Mouse (Mus musculus) limb, embryonic 14.5 days (tissue): ENCODE results near the gene Ccl2. TPM values are rescaled to one million over a fixed set of nuclear protein-coding genes. Genes with fewer than 3 reads are reported as not detected.
A peak's percentile ranks its signal among the peaks of the same experiment; 100 is the strongest.

Source experiments
- ATAC-seq: fragments of 200-750 bp; cut with Nextera tagmentation; 2 replicates; pipeline ENCODE4 v1.8.0; 2017; ENCODE audit warnings: low read depth, moderate number of reproducible peaks, moderate TSS enrichment; ENCODE audit not compliant: low FRiP score
- DNase-seq: peaks from one replicate; pipeline ENCODE4 v3.0.0-alpha.2; 2015; ENCODE audit warnings: low spot score
- H3K27ac ChIP-seq: fragments of 300-500 bp; sonication (generic); replicated peaks from 2 replicates; pipeline ENCODE4 v1.5.1; 2014; ENCODE audit warnings: low read depth, mild to moderate bottlenecking, low read length, moderate library complexity, mixed read lengths
- H3K27me3 ChIP-seq: fragments of 300-500 bp; sonication (generic); 2 replicates; pipeline ENCODE4 v1.6.1; 2014; ENCODE audit warnings: low read length, mixed read lengths; ENCODE audit not compliant: control insufficient read depth, insufficient read depth
- H3K36me3 ChIP-seq: fragments of 300-500 bp; sonication (generic); 2 replicates; pipeline ENCODE4 v1.6.1; 2014; ENCODE audit warnings: mild to moderate bottlenecking, low read length, moderate library complexity, mixed read lengths; ENCODE audit not compliant: control insufficient read depth, insufficient read depth
- H3K4me1 ChIP-seq: fragments of 300-500 bp; sonication (generic); 2 replicates; pipeline ENCODE4 v1.6.1; 2014; ENCODE audit warnings: antibody characterized with exemption, low read length, mixed read lengths; ENCODE audit not compliant: control insufficient read depth, insufficient read depth
- H3K4me2 ChIP-seq: fragments of 300-500 bp; sonication (generic); replicated peaks from 2 replicates; pipeline ENCODE4 v1.6.1; 2014; ENCODE audit warnings: low read depth, mild to moderate bottlenecking, low read length, moderate library complexity; ENCODE audit not compliant: severe bottlenecking
- H3K4me3 ChIP-seq: fragments of 300-500 bp; sonication (generic); replicated peaks from 2 replicates; pipeline ENCODE4 v1.5.1; 2014; ENCODE audit warnings: low read length
- H3K9ac ChIP-seq: fragments of 300-500 bp; sonication (generic); 2 replicates; pipeline ENCODE4 v1.6.1; 2014; ENCODE audit warnings: mild to moderate bottlenecking, low read depth, low read length, moderate library complexity; ENCODE audit not compliant: severe bottlenecking
- H3K9me3 ChIP-seq: fragments of 300-500 bp; sonication (generic); 2 replicates; pipeline ENCODE4 v1.6.1; 2016; ENCODE audit warnings: low read length; ENCODE audit not compliant: control insufficient read depth
- POLR2A ChIP-seq: fragments of 200-500 bp; IDR thresholded peaks from 2 replicates; pipeline ENCODE4 v1.8.0; 2012; ENCODE audit warnings: inconsistent platforms, mild to moderate bottlenecking, moderate library complexity, borderline replicate concordance; ENCODE audit not compliant: insufficient read depth, insufficient read length; ENCODE audit errors: extremely low read depth
- WGBS: fragments of 180-500 bp; shearing (Covaris S2); extraction: QIAGEN DNeasy Blood & Tissue Kit; methylation state at CpG from one replicate; pipeline ENCODE4 v1.1.7; 2014; 5-methylcytosine and 5-hydroxymethylcytosine counted together
- polyA plus RNA-seq, 2 experiments: library from polyadenylated mRNA; depleted of rRNA in 1 of 2; stranded (reverse) in 1 of 2; unstranded in 1 of 2; fragments of >200 nt; fragmentation: Nextera tagmentation in 1 of 2; extraction: Ambion mirVana in 1 of 2; gene quantifications; 2 replicates each; pipeline versions ENCODE4 v1.2.1 to v1.2.3; 2012 to 2014

Ccl2 gene
- polyA plus RNA-seq, 2 experiments = 4.7 to 7.7 TPM

GRCm38 (mm10) chr11:82034446-82034845 is 925 bp upstream of the Ccl2 start:
- Histone ChIP-seq H3K4me1 (peaks cover 28% of the 10 kb centered on the region), H3K36me3 (no peaks in the 10 kb centered on the region), H3K4me2 (no peak overlapping the region), H3K9me3 (no peaks in the 10 kb centered on the region), H3K27me3 (no peaks in the 10 kb centered on the region), H3K27ac (no peak overlapping the region), H3K9ac (no peak overlapping the region), H3K4me3 (no peak overlapping the region)
- TF ChIP-seq POLR2A = no peak
- WGBS = 76% methylated on average over 7 of the region's 7 CpGs
- no peak for ATAC-seq
- no peak for DNase-seq

DNA sequence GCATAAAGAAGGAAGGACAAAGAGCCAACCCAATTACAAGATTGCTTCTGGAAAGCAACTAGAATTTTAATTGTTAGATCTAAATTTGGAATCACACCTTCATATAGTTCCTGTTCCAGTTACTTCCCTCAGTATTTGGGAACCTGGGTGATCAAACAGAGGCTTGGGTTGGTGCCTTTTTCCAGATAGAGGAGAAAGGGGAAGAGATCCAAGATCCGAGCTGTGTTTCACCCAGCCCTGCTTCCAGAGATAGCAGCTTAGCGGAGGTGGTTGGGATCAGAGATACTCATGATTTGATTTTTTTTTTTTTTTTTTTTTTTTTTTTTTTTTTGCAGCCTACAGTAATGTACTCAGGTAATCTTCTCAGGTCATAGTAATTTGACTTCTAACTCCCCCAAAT is 486 bp downstream of the Ccl2 start:
- H3K4me2 ChIP-seq = 0 out of 2 replicates have a peak overlapping the region, but pooled peaks have one; percentile 4
- 87% methylated on average over 2 of the region's 2 CpGs for WGBS
- no peaks in the 10 kb centered on the region for H3K36me3 ChIP-seq
- DNase-seq (no peak), ATAC-seq (no peak)
- no peak for TF ChIP-seq POLR2A
- no peaks in the 10 kb centered on the region for H3K27me3 ChIP-seq
- no peak overlapping the region for H3K9ac ChIP-seq
- H3K4me3 ChIP-seq = no peak overlapping the region
- no peak overlapping the region for H3K27ac ChIP-seq
- peaks cover 28% of the 10 kb centered on the region for H3K4me1 ChIP-seq
- no peaks in the 10 kb centered on the region for H3K9me3 ChIP-seq

DNA sequence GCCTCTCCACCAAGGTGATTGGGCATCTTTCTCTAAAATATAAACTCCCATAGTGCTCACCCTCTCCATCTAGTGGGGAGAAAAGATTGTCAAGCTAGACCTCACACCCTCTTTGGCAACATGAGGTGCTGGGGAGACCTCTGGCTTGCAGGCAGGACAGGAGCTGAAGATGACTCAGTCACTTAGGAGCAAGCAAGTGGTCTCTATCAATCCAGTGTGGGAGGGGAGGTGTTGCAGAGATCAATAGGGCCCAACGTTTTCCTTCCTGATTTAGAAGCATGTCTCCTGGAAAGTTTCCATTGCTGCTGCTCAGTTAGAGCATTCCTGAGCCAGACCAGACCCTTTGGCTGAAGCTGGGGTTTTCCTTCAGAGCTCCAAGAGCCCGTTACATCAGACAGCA is 3.2 kb downstream of the Ccl2 start, which contains the start of gene Gm17268:
Gene Gm17268, minus strand, starts transcription at position 28 of the 400 bp plus-strand sequence.
- DNase-seq = peak; percentile 74

GRCm38 (mm10) chr11:82039132-82039660 is 3.8 kb downstream of the Ccl2 start:
- DNase-seq (no peak), ATAC-seq (no peak)
- no peak overlapping the region for H3K9ac ChIP-seq
- H3K4me1 ChIP-seq = peaks cover 8% of the 10 kb centered on the region
- WGBS = 54% methylated on average over 3 of the region's 3 CpGs
- no peaks in the 10 kb centered on the region for H3K9me3 ChIP-seq
- H3K4me2 ChIP-seq = no peak overlapping the region
- no peak for TF ChIP-seq POLR2A
- H3K36me3 ChIP-seq = no peaks in the 10 kb centered on the region
- no peak overlapping the region for H3K4me3 ChIP-seq
- H3K27ac ChIP-seq = no peak overlapping the region
- H3K27me3 ChIP-seq = no peaks in the 10 kb centered on the region

More for the DNA sequence above, 3.2 kb downstream of the Ccl2 start, which contains the start of gene Gm17268:
- Histone ChIP-seq H3K36me3 (no peaks in the 10 kb centered on the region), H3K4me3 (no peak within 1 kb of the TSS), H3K9me3 (no peaks in the 10 kb centered on the region), H3K9ac (no peak within 1 kb of the TSS), H3K27ac (no peak within 1 kb of the TSS), H3K4me1 (peaks cover 11% of the 10 kb centered on the region), H3K27me3 (no peaks in the 10 kb centered on the region), H3K4me2 (no peak within 1 kb of the TSS)
- no peak for TF ChIP-seq POLR2A
- ATAC-seq = no peak
- 20% methylated on average over 2 of the region's 2 CpGs for WGBS

GRCm38 (mm10) chr11:82041671-82042080 is 6.3 kb downstream of the Ccl2 start:
- DNase-seq (no peak), ATAC-seq (no peak)
- Histone ChIP-seq H3K4me3 (no peak overlapping the region), H3K27ac (no peak overlapping the region), H3K36me3 (no peaks in the 10 kb centered on the region), H3K9me3 (no peaks in the 10 kb centered on the region), H3K4me1 (peaks cover 3% of the 10 kb centered on the region; the same call in 1 of the 2 replicates), H3K9ac (no peak overlapping the region), H3K27me3 (no peaks in the 10 kb centered on the region), H3K4me2 (no peak overlapping the region)
- no peak for TF ChIP-seq POLR2A
- 83% methylated on average over 4 of the region's 4 CpGs for WGBS
